Mouse (Mus musculus): ENCODE data around the gene Dpep3.
"Not testable (repeated sequence)": the region's sequence is repeated elsewhere in the genome, so short reads cannot be mapped to it uniquely, and the experiment has no call there.

Gene Dpep3

DNA sequence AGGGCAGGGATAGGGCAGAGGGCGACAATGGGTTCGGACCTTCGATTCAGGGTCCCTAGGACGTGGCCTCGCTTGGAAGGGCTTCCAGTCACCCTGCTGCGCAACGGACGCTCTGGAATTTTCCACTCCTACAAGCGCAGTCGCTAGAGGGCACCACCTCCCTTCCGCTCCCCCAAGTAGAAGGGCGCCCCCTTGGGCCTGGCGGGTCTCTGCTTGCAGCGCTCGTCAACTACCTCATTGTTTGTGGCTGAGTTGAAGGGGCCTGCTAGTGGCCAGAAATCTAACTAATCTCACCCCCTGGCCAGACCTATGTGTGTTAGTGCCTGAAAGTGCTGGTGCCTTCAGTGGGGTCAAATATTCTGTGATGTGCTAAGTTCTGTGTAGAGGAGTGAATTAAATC lies at the start of gene Dpep3:
Dpep3 (minus strand) TSS at position 105 of the 400 bp plus-strand sequence.
- DNase-seq (ENCODE audit: low spot score in 2 of 2), result no peak

DNA sequence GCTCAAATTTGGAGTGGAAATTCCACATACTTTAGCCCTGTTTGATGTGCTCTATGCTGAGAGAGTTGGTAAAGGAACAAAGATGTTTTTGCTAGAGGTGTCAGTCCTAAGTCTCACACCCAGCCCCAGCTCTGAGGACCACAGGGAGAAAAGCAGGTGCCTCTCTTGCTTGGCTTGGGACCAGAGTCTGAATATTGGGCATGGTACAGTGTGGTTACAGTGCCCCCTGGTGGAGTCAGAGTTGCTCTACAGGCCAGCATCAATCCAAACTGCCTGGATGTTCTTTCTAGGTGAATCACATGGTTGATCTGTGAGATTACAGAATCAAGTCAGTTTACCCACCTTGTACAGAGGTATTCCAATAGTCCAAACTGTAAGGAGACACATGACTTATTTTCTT lies 43.3 kb upstream of the Dpep3 start:
- peak; percentile 42 to 62 for DNase-seq (ENCODE audit: low spot score in 2 of 2)

DNA sequence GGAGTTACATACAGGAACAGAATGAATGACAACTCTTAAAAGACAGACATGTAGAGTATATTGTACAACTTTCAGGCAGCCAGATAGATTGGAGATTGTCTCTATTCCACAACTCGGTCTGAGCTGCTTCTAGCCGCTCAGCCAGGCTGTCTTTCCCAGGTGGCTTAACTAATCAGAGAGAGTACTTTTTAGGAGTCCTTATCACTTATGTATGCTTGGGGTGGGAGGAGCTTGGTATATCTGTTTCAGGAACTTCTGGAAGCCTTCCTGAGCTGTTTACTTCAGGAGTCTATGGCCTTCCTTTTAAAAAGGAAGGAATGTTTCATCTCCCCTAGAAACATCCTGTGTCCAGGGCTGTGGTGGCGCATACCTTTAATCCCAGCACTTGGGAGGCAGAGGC lies 38.8 kb upstream of the Dpep3 start:
- DNase-seq (ENCODE audit: low spot score in 2 of 2), result no peak

DNA sequence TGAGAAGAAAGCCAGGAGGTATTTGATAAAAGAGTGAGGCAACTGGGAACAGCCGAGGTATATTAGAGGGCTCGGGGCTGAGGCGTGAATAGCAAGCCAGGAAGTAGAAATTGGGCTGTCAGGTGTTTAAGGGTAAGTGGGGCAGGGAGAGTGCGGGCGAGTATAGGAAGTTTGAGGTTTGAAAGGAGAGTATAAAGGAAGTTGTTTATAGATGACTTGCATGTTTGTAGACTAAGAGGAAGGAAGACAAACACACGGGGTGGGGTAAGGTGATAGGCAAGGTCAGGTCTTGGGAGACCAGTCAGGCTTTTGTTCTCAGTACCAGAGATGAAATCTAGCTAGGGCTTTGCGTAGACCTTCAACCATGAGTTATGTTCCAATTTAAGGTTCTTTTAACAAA lies 37.9 kb upstream of the Dpep3 start:
- DNase-seq (ENCODE audit: low spot score in 2 of 2), result no peak

DNA sequence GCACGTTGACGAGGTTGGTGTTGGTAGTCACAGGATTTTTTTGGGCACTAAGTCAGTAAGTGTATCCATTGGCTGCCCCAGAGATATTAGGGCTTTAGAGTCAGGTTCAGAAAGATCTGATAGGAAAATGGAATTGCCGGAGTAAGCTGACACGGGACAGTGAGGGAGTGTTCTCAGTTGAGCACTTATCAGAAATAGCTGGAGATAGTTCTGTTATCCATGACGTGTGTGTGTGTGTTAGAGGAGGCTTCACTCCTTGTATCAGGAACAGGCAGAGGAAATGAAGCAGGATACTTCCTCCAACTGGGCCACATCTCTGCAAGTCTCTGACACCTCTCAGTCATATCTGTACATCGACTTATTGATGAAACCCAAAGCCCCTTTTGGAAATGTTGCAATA lies 37.1 kb upstream of the Dpep3 start:
- no peak for DNase-seq (ENCODE audit: low spot score in 2 of 2)

DNA sequence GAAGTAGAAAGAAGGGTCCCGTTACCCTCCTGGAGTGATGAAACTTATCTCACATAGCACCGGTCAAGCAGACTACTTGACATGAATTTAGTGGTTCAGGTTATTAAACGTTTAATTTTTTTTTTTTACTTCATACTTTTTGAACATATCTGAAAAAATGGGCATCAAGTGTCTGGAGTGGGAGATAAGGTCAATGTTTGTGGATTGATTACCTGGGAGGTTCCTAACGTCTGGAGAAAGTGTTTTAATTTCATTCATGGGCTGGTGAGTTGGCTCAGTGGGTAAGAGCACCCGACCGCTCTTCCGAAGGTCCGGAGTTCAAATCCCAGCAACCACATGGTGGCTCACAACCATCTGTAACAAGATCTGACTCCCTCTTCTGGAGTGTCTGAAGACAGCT lies 33.0 kb upstream of the Dpep3 start:
- not testable (repeated sequence) for DNase-seq (ENCODE audit: low spot score in 2 of 2)

DNA sequence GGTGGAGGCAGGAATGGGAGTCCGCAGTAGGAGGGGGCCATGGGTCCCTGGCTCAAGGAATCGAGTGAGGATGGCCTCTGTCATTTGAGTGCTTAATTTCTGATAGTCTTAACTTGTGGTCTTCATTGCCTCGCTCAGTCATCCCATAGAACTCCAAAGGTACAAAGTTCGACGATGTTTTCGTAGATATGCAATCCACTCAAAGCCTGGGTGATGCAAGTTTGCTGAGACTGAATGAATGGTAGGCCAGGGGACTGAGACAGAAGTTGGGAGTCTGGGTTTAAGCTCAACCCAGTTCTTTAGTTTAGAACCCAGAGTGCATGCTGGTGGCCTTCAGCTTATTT lies 32.4 kb upstream of the Dpep3 start, which contains the start of gene Ddx28:
Ddx28 (minus strand) TSS at position 240 of the 344 bp plus-strand sequence.
- DNase-seq (ENCODE audit: low spot score in 2 of 2), result no peak

DNA sequence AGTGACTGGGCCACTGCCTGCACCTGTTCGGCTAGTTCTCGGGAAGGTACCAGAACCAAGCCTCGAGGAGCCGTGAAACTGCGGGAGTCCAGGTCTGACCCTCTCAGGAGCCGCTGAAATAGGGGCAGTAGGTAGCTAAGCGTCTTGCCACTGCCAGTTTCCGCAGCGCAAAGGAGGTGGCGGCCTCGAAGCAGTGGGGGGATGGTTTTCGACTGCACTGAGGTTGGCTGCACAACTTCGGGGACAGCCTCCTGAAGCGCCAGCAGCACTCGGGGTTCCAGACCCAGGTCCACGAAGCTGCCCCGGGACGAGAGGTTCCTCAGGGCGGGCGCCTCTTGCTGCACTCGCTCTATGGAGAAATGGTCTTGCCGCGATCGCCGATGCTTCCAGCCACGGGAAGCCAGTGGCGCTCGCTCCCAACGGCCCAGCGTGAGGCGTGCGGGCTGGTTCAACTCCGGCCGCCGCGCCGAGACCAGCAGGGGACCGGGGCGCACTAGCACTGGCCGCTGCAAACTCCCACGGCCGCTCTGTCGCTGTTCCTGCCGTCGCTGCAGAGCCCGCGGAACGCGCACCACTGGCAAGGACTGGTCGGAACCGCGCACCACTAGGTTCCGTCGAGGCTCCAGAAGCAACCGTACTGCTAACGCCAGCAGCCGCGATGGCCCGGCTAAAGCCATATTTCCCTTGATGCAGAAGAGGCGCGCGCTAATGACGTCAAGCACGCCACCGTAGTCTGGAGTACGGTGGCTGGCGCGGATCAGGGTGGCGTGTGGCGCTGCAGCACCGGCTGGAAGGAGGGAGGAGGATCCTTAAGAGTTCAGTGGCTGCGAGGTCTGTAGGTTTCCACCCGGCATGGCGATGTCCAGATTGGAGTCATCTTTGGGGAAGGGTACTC lies 31.8 kb upstream of the Dpep3 start:
- DNase-seq (ENCODE audit: low spot score in 2 of 2), result peak; percentile 91 to 93

DNA sequence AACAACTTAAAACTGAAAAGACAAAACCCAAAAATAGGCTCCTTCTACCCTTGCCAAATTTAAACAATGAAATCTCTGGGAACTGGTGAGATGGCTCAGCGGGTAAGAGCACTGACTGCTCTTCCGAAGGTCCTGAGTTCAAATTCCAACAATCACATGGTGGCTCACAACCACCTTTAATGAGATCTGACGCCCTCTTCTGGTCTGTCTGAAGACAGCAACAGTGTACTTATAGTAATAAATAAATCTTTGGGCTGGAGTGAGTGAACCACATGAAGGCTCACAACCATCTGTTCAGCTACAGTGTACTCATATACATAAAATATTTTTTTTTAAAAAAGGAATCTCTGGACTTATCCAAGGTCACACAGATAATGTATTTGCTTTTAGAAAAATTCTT lies 28.7 kb upstream of the Dpep3 start:
- not testable (repeated sequence) for DNase-seq (ENCODE audit: low spot score in 2 of 2)

DNA sequence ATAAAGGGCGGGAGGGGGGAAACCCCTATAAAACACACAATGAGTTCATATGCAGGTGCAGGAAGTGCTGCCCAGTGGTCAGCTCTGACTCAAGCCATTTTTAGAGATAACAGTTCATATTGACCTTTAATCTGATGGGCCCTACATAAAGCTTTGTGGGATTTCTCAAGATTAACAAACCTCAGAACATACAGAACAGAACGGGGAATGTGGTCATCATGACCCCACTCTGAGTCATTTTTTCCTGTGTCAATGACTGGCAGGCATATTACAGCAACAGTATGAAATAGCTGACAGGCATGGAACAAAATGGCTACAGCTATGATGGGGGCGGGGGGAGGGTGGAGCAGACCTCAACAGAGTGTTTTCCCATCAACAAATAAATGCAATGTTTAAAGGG lies 27.9 kb upstream of the Dpep3 start:
- DNase-seq (ENCODE audit: low spot score in 2 of 2), result no peak

DNA sequence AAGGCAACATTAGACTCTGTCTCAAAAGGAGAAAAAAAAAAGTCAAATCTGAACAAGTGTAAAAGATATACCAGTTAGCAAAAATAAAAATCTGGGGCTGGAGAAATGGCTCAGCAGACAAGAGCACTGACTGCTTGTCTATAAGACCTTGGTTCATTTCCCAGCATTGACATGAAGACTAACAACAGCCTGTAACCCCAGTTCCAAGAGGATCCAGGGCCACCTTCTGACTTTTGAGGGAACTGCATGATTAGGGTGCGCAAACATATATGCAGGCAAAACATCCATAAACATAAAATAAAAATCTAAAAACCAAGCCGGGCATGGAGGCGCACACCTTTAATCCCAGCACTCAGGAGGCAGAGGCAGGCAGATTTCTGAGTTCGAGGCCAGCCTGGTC lies 27.2 kb upstream of the Dpep3 start:
- no peak for DNase-seq (ENCODE audit: low spot score in 2 of 2)

DNA sequence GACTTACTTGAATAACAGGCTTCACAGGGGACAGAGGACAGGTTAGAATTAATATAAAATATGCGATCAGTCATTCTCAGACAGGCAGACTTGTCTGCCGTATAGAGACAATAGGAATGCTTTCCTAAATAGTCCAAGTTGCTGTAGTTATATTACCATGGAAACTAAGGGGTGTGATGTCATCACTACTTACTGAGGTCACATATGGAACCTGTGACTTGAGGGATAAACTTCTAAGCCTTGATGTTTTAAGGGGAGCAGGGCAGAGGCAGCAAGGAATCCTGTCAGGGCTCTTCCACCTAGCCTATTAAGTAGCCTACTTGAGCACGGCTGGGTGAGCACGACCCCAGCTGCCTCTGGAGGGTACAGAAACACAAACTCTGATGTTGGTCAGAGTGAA lies 26.6 kb upstream of the Dpep3 start, which contains the start of gene Dpep2nb:
Dpep2nb (minus strand) TSS at position 101 of the 400 bp plus-strand sequence.
- DNase-seq (ENCODE audit: low spot score in 2 of 2), result no peak

DNA sequence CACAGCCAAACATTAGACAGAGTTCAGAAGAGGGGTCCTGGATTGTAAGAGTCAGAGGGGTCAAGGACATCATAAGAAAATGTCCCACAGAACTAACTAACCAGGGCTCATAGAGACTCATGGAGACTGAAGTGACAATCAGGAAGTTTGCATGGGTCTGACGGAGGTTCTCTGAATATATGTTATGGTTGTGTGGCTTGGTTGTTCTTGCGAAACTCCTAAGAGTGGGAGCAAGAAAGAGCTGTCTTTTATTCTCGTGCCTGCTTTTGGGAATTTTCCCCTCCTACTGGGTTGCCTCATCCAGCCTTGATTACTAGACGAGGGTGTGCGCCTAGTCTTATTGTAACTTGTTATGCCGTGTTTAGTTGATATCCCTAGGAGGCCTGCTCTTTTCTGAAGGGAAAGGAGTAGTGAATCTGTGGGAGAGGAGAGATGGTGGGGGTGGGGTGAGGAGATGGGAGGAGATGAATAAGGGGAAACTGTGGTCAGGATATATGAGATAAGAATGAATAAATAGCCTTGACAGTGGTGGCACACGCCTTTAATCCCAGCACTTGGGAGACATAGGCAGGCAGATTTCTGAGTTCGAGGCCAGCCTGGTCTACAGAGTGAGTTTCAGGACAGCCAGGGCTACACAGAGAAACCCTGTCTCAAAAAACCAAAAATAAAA lies 25.4 kb upstream of the Dpep3 start:
- DNase-seq (ENCODE audit: low spot score in 2 of 2), result no peak

DNA sequence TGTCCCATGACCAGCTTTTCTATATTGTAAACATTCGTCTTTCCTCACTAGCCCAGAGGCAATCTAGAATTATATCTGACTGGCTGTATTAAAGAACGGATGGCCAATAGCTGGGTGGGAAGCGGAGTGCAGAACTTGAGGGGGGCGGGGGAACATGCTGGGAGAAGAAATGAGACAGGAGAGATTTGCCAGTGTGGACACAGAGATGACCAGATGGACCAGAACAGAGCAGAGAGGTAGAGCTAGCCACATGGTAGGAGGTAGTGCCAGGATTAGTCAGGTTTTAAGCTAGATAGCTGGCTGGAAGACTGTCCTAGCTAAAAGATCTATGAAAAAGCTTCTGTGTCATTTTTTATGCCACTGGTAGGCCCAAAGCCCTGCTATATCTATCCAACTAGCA lies 22.7 kb upstream of the Dpep3 start:
- no peak for DNase-seq (ENCODE audit: low spot score in 2 of 2)

DNA sequence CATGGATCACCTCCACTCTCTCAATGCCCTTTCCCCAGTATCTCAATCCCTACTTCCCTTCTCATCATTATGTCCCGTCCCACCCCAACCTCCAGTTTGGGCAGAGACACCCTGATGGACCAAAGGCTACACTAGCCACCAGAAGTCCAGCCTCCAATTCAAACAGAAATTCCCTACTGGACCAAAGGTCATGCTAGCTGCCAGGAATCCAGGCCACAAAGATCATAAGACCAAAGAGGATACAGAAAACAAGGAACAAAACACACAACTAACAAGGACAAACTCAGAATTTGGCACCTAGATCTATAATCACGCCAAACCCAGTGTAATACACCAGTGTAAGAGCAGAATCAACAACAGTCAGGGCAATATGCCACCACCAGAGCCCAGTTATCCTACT lies 19.7 kb upstream of the Dpep3 start:
- no peak for DNase-seq (ENCODE audit: low spot score in 2 of 2)

DNA sequence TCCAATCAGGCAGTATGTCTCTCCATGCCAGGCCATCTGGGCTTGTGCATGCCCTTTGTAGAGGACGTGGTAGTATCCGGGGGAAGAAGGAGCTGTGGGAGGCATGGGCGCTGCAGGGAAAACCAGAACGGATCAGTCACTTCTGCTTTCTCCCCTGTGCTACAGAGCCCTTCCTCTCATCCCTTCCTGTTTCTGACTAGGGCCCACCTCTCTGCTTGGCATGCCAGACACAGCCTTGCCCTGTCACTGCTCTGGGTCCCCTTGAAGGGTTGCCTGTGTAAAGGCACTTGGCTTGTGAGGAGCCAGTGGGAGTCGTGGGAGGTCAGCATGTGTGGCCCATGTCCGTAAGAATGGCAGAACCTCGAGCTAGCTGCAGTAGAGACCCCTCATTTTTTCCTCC lies 17.1 kb upstream of the Dpep3 start:
- no peak for DNase-seq (ENCODE audit: low spot score in 2 of 2)

DNA sequence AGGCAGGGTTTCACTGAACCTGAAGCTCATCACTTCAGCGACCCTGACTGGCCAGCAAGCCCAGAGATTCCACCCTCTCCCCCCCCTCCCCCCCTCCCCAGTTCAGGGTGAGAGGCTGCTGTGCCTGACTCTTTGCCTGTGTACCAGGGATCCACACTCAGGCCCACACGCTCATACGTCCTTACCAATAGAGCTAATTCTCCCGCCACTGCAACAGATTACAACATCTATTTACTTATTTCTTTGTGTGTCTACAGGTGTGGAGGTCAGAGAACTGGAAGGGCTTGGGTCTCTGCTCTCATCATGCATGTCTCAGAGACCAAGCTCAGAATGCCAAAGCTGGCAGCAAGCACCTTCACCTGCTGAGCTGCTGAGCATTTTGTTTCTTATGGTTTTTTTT lies 14.0 kb upstream of the Dpep3 start:
- DNase-seq (ENCODE audit: low spot score in 2 of 2), result no peak

DNA sequence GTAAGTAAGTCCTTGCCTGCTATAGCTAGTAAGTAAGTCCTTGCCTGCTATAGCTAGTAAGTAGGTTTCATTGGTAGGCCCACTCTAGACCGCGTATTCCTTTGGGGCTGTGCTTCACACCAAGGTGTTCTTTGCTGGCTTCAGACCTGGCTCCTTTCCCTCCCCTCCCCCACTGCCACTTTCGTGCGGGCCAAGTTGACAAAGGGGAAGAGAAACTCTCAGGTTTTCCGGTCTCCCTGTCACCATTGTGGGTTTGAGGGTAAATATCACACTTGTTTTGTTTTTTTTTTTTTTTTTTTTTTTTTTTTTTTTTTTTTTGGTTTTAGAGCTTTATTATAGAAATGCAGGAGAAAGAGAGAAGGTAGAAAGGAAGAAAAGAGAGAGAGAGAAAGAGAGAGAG lies 13.3 kb upstream of the Dpep3 start:
- no peak for DNase-seq (ENCODE audit: low spot score in 2 of 2)

DNA sequence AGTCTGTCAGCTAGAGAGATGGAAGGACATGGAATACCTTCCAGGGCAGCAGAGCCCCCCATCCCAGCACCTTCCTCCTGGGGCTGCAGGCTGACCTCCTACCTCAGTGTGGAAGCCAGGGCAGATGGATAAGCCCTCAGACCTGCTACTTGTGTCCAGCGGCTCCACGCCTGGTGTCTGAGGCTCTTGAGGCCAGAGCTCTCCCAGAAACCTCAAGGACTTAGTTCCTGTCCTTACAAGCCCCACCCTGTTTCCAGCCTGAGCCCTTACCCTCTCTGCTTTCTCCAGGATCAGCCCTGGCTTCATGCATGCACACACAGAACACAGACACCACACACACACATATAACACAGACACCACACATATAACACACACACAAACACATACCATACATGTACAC lies 12.3 kb upstream of the Dpep3 start:
- no peak for DNase-seq (ENCODE audit: low spot score in 2 of 2)

DNA sequence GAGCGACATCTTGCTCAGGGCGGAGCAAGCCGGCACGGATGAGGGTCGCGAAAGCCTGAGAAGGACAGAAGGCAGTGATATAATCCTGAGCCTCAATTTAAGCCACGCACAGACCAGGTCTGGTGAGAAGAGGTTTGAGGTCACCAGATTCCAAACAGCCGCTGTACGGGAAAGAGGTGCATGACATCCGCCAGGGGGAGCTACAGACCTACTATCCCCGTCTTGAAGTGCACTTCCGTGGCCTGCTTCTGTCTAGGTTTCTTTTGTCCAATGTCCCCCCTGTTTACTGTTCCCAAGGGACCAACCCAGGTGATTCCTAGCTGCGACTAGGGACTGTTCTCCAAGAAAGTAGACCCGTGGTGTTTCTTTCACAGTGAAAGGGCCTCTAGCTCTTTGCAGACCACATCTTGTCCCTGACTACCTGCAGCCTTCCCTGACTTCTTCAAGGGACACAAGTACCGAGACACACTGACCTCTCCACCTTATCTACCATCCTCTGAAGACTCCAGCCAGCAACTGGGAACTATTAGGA lies 11.7 kb upstream of the Dpep3 start, which contains the start of gene Dus2:
Dus2 (plus strand) TSS at position 482 of the 532 bp plus-strand sequence.
- peak in 1 of 2 experiments; percentile 16 for DNase-seq (ENCODE audit: low spot score in 2 of 2)

DNA sequence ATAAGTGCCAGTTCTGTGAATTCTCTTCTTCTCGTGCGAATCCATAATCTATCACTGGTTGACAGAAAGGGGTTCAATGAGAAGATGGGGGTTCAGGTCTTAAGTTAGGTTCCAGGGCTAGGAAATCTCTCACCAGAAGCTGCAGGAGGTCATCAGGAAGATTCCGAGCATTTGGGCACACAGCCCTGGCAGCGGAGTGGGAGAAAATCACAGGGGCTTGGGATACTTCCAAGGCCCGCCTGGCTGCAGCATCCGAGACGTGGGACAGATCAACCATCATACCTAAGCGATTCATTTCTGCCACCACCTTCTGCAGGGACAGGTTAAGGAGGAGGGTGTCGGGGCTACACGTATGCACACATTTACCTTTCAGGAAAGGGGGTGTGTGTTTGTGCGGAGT lies 9.3 kb upstream of the Dpep3 start:
- no peak for DNase-seq (ENCODE audit: low spot score in 2 of 2)

DNA sequence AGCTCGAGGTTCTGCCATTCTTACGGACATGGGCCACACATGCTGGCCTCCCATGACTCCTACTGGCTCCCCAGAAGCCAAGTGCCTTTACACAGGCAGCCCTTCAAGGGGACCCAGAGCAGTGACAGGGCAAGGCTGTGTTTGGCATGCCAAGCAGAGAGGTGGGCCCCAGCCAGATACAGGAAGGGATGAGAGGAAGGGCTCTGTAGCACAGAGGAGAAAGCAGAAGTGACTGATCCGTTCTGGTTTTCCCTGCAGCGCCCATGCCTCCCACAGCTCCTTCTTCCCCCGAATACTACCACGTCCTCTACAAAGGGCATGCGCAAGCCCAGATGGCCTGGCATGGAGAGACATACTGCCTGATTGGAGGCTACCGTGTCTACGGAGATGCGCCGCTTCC lies 4.2 kb upstream of the Dpep3 start:
- not testable (repeated sequence) for DNase-seq (ENCODE audit: low spot score in 2 of 2)

DNA sequence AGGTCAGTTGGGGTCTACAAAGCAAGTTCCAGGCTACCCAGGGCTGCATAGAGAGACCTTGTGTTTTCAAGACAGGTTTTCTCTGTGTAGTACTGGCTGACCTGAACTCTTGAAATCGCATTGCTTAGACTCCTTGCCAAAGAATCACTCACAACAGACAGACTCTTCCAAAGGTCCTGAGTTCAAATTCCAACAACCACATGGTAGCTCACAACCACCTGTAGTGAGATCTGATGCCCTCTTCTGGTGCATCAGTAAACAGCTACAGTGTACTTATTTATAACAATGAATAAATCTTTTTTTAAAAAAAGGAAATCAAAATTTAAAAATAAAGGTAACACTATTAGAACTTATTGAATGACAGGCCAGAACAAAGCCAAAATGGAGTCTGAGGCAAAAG lies 1.9 kb upstream of the Dpep3 start:
- no peak for DNase-seq (ENCODE audit: low spot score in 2 of 2)
